22 mouse cellular contexts compared by ENCODE assay signal in the genomic region with DNA sequence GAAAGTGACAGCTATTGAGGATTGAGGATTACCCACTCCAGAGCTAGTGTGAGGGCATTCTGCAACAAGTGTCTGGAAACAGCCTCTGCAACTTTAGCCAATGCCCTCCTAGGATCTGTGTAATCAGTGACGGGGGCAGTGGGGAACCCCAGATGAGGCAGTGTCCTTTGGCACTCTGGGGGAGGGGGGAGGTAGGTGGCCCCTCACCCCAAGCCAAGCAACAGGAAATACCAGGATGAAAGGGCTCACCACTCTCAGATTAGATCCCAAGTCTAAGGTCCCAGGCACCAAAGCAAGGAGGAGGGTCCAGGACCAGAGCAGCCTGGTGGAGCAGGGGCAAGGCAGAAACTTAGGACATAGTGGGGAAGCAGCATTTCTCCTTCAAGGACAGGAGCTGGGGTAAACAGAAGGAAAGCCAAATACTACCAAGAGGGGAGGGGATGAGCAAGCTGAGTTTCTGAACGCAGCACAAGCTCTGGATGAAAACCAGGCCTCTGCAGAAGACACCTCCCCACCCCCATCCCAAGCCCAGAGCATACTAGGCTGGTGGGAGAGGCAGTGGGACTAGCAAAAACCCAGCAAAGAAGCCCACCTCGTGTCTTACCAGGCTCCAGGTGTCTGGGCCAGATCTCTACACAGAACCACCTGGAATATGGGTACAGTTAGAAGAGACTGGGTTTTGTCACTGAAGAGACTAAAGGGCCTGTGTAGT. TPM values are rescaled to one million over a fixed set of nuclear protein-coding genes. Genes with fewer than 3 reads are reported as not detected.
DNase-seq lines count a peak whose midpoint lies in the region; ATAC-seq and TF ChIP-seq lines count a peak whose summit lies in the region.
"Had no signal": no experiment of that assay in that cellular context is flagged by ENCODE, and none has a peak within 500 bp of the region (broad histone marks: within the 10 kb centered on the region; RNA-seq: fewer than 3 reads in every experiment).

No protein-coding gene starts in this region.

- no peak overlapping the region for H3K4me3 ChIP-seq in gastrocnemius, adult 2 months
- H3K4me3 ChIP-seq in heart, embryonic 15.5 days: no peak overlapping the region
- H3K4me3 ChIP-seq: embryonic facial prominence, embryonic 15.5 days; hindbrain, embryonic 12.5 days; liver, embryonic 12.5 days; lung, embryonic 15.5 days; midbrain, embryonic 12.5 days had no signal

- H3K4me1 ChIP-seq in heart, embryonic 15.5 days (replicated peaks): peaks cover 71% of the 10 kb centered on the region
- H3K4me1 ChIP-seq: hindbrain, embryonic 12.5 days; lung, embryonic 15.5 days had no signal

- H3K9ac ChIP-seq in heart, embryonic 15.5 days: no peak overlapping the region
- H3K9ac ChIP-seq: embryonic facial prominence, embryonic 15.5 days; hindbrain, embryonic 12.5 days; liver, embryonic 12.5 days; lung, embryonic 15.5 days; midbrain, embryonic 12.5 days had no signal

- peak overlapping the region; percentile 88 for H3K27ac ChIP-seq in gastrocnemius, adult 2 months
- H3K27ac ChIP-seq in heart, embryonic 15.5 days: peak overlapping the region; percentile 66
- H3K27ac ChIP-seq: embryonic facial prominence, embryonic 15.5 days; hindbrain, embryonic 12.5 days; liver, embryonic 12.5 days; lung, embryonic 15.5 days; midbrain, embryonic 12.5 days had no signal

- H3K36me3 ChIP-seq in heart, embryonic 15.5 days: no peaks in the 10 kb centered on the region
- H3K36me3 ChIP-seq: hindbrain, embryonic 12.5 days; liver, embryonic 12.5 days; lung, embryonic 15.5 days had no signal

- TF ChIP-seq CTCF in gastrocnemius, adult 2 months (IDR thresholded peaks at IDR 0.05): no peak

- H3K27me3 ChIP-seq in heart, embryonic 15.5 days: no peaks in the 10 kb centered on the region
- H3K27me3 ChIP-seq: embryonic facial prominence, embryonic 15.5 days; hindbrain, embryonic 12.5 days; liver, embryonic 12.5 days; lung, embryonic 15.5 days; midbrain, embryonic 12.5 days; Patski had no signal

- intact Hi-C loops in gastrocnemius, adult 2 months (cut with DNase I): loop anchor here (5.0 kb wide), 1 partner anchor 33 kb away; a partner anchor contains a TSS

- no peaks in the 10 kb centered on the region for H3K9me3 ChIP-seq in heart, embryonic 15.5 days (replicated peaks)
- H3K9me3 ChIP-seq: embryonic facial prominence, embryonic 15.5 days; hindbrain, embryonic 12.5 days; liver, embryonic 12.5 days; lung, embryonic 15.5 days; midbrain, embryonic 12.5 days had no signal

- no peak overlapping the region for H3K4me2 ChIP-seq in heart, embryonic 15.5 days
- H3K4me2 ChIP-seq: embryonic facial prominence, embryonic 15.5 days; hindbrain, embryonic 12.5 days; liver, embryonic 12.5 days; lung, embryonic 15.5 days; midbrain, embryonic 12.5 days had no signal

- ATAC-seq in heart, embryonic 15.5 days (replicated peaks; ENCODE audit: insufficient number of reproducible peaks, insufficient read depth, low FRiP score, low read depth): no peak
- ATAC-seq: forebrain, embryonic 16.5 days; liver, embryonic 12.5 days; Patski had no signal

- 43% methylated on average over 3 of the region's 3 CpGs for WGBS in heart, embryonic 15.5 days

- DNase-seq in gastrocnemius, adult 2 months: no peak
- DNase-seq in gastrocnemius, postnatal 25 days: no peak
- DNase-seq in heart, postnatal 4 days: no peak
- DNase-seq in ovary, adult 18-20 months (ENCODE audit: low spot score): peak; percentile 35
- no peak for DNase-seq in ovary, postnatal 36 days (ENCODE audit: low spot score)
- DNase-seq in yolk sac, embryonic 10.5 days (ENCODE audit: low spot score): peak; percentile 44
- no peak for DNase-seq in layer of hippocampus, postnatal 36 days
- DNase-seq: adrenal gland, postnatal 14 days; cerebellum, postnatal 10 days; kidney, adult 2 months; kidney, postnatal 14 days; left cerebral cortex, postnatal 4 days; right cerebral cortex, adult 18-20 months; thymus, adult 2 months had no signal

RNA-seq across cellular contexts. Expression of a gene that starts 34.2 kb away (rescaled TPM):
- 10 to 100 TPM; 20.6 to 47.1 TPM for total RNA-seq in gastrocnemius, adult 2 months (2021)
- 10 to 100 TPM; 64.2 to 68.7 TPM for total RNA-seq in gastrocnemius, postnatal 25 days (2021)
- polyA plus RNA-seq in heart, embryonic 15.5 days (2015; fragmentation: Nextera tagmentation; extraction: Ambion mirVana): 59.1 and 77.0 TPM in 2 replicates
- 100 to 1,000 TPM; 108 to 126 TPM for total RNA-seq in heart, postnatal 4 days (2021)
- total RNA-seq in layer of hippocampus, postnatal 36 days (2021): 1 to 10 TPM; 1.1 to 1.7 TPM

Comparison
In these comparisons a context has a peak if more than half of its experiments do, and no peak if none do; other contexts are left out.
1. DNase-seq: peak in ovary, adult 18-20 months (single experiment) and yolk sac, embryonic 10.5 days (single experiment); none in gastrocnemius, adult 2 months (single experiment), gastrocnemius, postnatal 25 days (single experiment), heart, postnatal 4 days (single experiment), ovary, postnatal 36 days (single experiment) and layer of hippocampus, postnatal 36 days (0 of 2).
2. RNA of a gene that starts 34.2 kb away (total RNA-seq): 108 to 126 TPM in heart, postnatal 4 days, 64.2 to 68.7 TPM in gastrocnemius, postnatal 25 days and 20.6 to 47.1 TPM in gastrocnemius, adult 2 months; 1.1 to 1.7 TPM in layer of hippocampus, postnatal 36 days; every median in the first group is over 4 times any median in the second.